Mouse (Mus musculus) bone marrow, adult 2 months (tissue): ENCODE data around the gene Adap2.

Experiments
- CTCF ChIP-seq: fragments of 200-500 bp; IDR thresholded peaks from 2 replicates; pipeline ENCODE4 v1.5.1; 2011; ENCODE audit warnings: low read length, control low read depth; ENCODE audit not compliant: control insufficient read depth, insufficient read depth
- POLR2A ChIP-seq: fragments of 200-500 bp; IDR thresholded peaks from 2 replicates; pipeline ENCODE4 v1.6.1; 2011; ENCODE audit warnings: low read depth, mild to moderate bottlenecking, control low read depth, low read length, borderline replicate concordance; ENCODE audit not compliant: control insufficient read depth

GRCm38 (mm10) chr11:80148313-80148712, 5.6 kb upstream of the Adap2 start:
- no peak for TF ChIP-seq CTCF
- no peak for TF ChIP-seq POLR2A
